Mouse (Mus musculus): ENCODE data around the gene Gm5127. TPM values are rescaled to one million over a fixed set of nuclear protein-coding genes. Genes with fewer than 3 reads are reported as not detected.

Gm5127 gene
- polyA plus RNA-seq, 1 experiment from 2014 or later = 0.41 TPM

DNA sequence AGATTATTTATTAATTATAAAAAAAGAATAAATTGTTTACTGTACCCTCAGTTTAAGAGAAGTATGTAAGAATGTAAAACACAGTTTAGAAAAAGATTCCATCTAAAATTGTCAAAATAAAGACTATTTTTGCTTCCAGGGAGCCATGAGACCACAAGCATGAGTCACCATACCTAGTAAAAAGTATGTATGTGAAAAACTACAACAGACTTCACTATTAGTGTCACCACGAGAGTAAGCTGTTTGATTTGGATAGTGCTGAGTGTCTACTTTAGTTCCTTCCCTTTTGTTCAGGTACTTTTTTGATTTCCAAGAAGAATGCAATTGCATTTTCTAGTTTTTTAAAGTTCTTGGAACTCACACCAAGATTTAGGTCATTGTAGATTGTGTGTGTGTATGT is 39.5 kb downstream of the Gm5127 start:
- H3K4me2 ChIP-seq (replicated peaks) = no peak overlapping the region
- ATAC-seq (ENCODE audit: low FRiP score) (no peak), DNase-seq (ENCODE audit: low spot score) (no peak)
- no peak overlapping the region for H3K27ac ChIP-seq
- H3K27me3 ChIP-seq (ENCODE audit: control insufficient read depth, insufficient read depth, low read length) = peaks cover 3% of the 10 kb centered on the region; the same call in 1 of the 2 replicates
- no peaks in the 10 kb centered on the region for H3K4me1 ChIP-seq (replicated peaks; ENCODE audit: control insufficient read depth, insufficient read depth, low read length)
- H3K9ac ChIP-seq = no peak overlapping the region
- H3K4me3 ChIP-seq (replicated peaks; ENCODE audit: low read length) = no peak overlapping the region
- WGBS = 74% methylated on average over 1 of the region's 1 CpGs
- H3K36me3 ChIP-seq (replicated peaks; ENCODE audit: control insufficient read depth, insufficient read depth) = no peaks in the 10 kb centered on the region
- H3K9me3 ChIP-seq (ENCODE audit: control insufficient read depth, low read length) = no peaks in the 10 kb centered on the region

DNA sequence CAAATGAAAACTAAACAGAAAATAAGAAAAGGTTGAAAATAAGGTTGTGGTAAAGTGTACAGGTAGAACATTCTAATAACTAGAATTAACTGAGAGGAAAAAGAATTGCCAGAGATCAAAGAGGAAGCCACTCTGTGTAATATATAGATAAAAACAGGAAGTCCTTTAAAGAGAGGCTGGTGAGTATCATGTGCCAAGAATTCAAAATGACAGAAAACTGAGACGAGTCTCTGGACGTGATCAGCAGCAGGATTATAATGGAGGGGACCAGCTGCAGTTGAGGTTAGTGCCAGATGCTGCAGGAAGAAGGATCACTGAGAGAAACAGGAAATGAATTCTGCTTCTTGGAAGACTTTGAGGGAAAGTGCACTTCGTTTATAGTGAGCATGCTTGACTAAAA is 40.7 kb downstream of the Gm5127 start:
- no peak overlapping the region for H3K4me2 ChIP-seq (replicated peaks)
- no peaks in the 10 kb centered on the region for H3K36me3 ChIP-seq (replicated peaks; ENCODE audit: control insufficient read depth, insufficient read depth)
- no peaks in the 10 kb centered on the region for H3K4me1 ChIP-seq (replicated peaks; ENCODE audit: control insufficient read depth, insufficient read depth, low read length)
- H3K27me3 ChIP-seq (ENCODE audit: control insufficient read depth, insufficient read depth, low read length) = peaks cover 3% of the 10 kb centered on the region; the same call in 1 of the 2 replicates
- WGBS = 72% methylated on average over 3 of the region's 3 CpGs
- no peak for DNase-seq (ENCODE audit: low spot score)
- no peak overlapping the region for H3K27ac ChIP-seq
- ATAC-seq (ENCODE audit: low FRiP score) = no peak
- H3K4me3 ChIP-seq (replicated peaks; ENCODE audit: low read length) = no peak overlapping the region
- no peak overlapping the region for H3K9ac ChIP-seq
- no peaks in the 10 kb centered on the region for H3K9me3 ChIP-seq (ENCODE audit: control insufficient read depth, low read length)

DNA sequence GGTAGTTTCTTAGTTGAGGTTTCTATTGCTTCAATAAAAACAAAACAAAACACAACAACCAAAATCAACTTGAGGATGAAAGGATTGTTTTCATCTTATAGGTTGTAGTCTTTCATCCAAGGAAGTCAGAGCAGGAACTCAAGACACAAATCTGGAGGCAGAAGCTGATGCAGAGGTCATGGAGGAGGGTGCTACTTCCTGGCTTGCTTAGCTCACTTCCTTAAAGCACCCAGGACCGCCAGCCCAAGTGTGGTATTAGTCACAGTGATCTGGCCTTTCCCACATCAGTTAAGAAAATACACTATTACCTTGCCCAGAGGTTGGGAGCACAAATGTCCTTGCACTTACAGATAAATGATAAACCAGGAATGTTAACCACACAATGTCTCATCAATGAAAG is 45.5 kb downstream of the Gm5127 start:
- Histone ChIP-seq H3K36me3 (replicated peaks; ENCODE audit: control insufficient read depth, insufficient read depth) (no peaks in the 10 kb centered on the region), H3K4me2 (replicated peaks) (no peak overlapping the region), H3K4me3 (replicated peaks; ENCODE audit: low read length) (no peak overlapping the region), H3K9ac (no peak overlapping the region), H3K4me1 (replicated peaks; ENCODE audit: control insufficient read depth, insufficient read depth, low read length) (no peaks in the 10 kb centered on the region), H3K9me3 (ENCODE audit: control insufficient read depth, low read length) (no peaks in the 10 kb centered on the region), H3K27me3 (ENCODE audit: control insufficient read depth, insufficient read depth, low read length) (peaks cover 3% of the 10 kb centered on the region; the same call in 1 of the 2 replicates), H3K27ac (no peak overlapping the region)
- no peak for ATAC-seq (ENCODE audit: low FRiP score)
- DNase-seq (ENCODE audit: low spot score) = no peak
- WGBS = 60% methylated on average over 1 of the region's 1 CpGs

DNA sequence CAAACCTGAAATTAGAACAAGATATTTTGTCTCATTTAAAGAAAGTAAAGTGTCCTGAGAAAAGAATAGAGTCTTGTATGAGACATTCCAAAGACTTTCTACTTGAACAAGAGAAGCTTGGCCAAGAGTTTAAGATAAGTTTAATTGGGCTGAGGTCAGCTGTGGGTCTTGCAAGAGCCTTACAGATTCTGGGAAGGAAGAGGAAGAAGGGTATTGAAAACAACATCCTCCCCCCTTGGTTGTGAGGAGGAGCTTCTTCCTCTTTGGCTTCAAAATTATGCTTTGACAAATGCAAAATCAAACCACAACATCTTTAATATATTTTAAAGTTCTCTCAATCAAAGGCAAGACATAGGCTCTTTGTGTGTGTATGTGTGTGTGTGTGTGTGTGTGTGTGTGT is 50.6 kb downstream of the Gm5127 start:
- DNase-seq (ENCODE audit: low spot score) (no peak), ATAC-seq (ENCODE audit: low FRiP score) (no peak)
- Histone ChIP-seq H3K4me1 (replicated peaks; ENCODE audit: control insufficient read depth, insufficient read depth, low read length) (no peaks in the 10 kb centered on the region), H3K27me3 (ENCODE audit: control insufficient read depth, insufficient read depth, low read length) (no peaks in the 10 kb centered on the region; the same call in 1 of the 2 replicates), H3K4me3 (replicated peaks; ENCODE audit: low read length) (no peak overlapping the region), H3K9ac (no peak overlapping the region), H3K36me3 (replicated peaks; ENCODE audit: control insufficient read depth, insufficient read depth) (no peaks in the 10 kb centered on the region), H3K4me2 (replicated peaks) (no peak overlapping the region), H3K27ac (no peak overlapping the region), H3K9me3 (ENCODE audit: control insufficient read depth, low read length) (no peaks in the 10 kb centered on the region)

DNA sequence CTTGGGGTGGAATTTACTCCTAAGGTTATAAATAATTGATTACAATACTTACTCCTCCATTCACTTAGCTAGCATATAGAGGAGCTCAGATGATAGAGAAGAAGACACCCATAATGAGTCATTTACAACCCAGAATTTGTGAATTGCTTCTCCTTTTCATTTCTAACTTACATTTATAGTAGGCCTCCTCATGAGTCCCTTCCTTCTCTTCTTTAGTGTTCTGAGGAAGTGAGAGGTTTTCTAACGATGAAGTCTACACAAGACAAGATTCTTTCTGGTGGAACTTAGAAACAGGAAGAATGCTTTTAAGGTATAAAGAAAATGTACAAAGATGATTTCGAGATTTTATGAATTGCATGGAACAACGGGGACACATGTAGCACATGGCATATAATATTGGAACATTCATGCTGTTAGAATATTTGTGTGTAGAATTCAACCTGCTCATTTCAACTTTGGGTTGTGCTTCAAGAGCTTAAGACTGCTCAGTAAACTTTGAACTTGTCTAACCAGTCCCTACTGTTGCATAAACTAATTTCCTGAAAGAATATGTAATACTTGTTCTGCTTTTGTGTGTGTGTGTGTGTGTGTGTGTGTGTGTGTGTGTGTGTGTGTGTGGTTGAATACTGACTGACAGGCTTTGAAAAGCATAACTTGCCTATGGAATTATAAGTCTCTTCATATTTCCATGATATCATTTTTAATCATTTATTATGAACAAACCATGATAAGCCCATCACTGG is 52.0 kb downstream of the Gm5127 start:
- Histone ChIP-seq H3K27ac (no peak overlapping the region), H3K9ac (no peak overlapping the region), H3K9me3 (ENCODE audit: control insufficient read depth, low read length) (no peaks in the 10 kb centered on the region), H3K27me3 (ENCODE audit: control insufficient read depth, insufficient read depth, low read length) (no peaks in the 10 kb centered on the region; the same call in 1 of the 2 replicates), H3K4me2 (replicated peaks) (no peak overlapping the region), H3K4me1 (replicated peaks; ENCODE audit: control insufficient read depth, insufficient read depth, low read length) (no peaks in the 10 kb centered on the region), H3K4me3 (replicated peaks; ENCODE audit: low read length) (no peak overlapping the region), H3K36me3 (replicated peaks; ENCODE audit: control insufficient read depth, insufficient read depth) (no peaks in the 10 kb centered on the region)
- no peak for ATAC-seq (ENCODE audit: low FRiP score)
- WGBS = 82% methylated on average over 3 of the region's 3 CpGs
- no peak for DNase-seq (ENCODE audit: low spot score)

DNA sequence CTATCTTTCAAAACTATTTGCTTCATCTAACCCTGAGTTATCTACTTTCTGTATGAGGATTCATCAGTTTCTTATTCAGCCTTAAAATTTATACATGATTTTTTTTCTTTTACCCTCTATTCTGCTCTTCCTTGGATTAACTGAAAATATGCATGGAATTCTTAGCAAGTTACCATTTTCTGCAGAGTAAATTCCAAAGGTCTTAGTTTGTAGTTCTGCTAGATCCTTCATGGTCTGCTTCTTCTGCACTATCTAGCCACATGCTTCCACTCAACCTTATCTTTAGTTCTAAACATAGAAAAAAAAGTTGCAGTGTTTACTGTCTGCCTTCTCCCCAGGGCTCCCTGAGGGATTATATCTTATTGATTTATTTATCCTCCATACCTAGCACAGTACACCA is 79.1 kb downstream of the Gm5127 start:
- Histone ChIP-seq H3K27ac (no peak overlapping the region), H3K9ac (no peak overlapping the region), H3K9me3 (ENCODE audit: control insufficient read depth, low read length) (no peaks in the 10 kb centered on the region), H3K36me3 (replicated peaks; ENCODE audit: control insufficient read depth, insufficient read depth) (no peaks in the 10 kb centered on the region), H3K4me2 (replicated peaks) (no peak overlapping the region), H3K4me3 (replicated peaks; ENCODE audit: low read length) (no peak overlapping the region), H3K4me1 (replicated peaks; ENCODE audit: control insufficient read depth, insufficient read depth, low read length) (no peaks in the 10 kb centered on the region), H3K27me3 (ENCODE audit: control insufficient read depth, insufficient read depth, low read length) (no peaks in the 10 kb centered on the region)
- no peak for DNase-seq (ENCODE audit: low spot score)
- no peak for ATAC-seq (ENCODE audit: low FRiP score)

DNA sequence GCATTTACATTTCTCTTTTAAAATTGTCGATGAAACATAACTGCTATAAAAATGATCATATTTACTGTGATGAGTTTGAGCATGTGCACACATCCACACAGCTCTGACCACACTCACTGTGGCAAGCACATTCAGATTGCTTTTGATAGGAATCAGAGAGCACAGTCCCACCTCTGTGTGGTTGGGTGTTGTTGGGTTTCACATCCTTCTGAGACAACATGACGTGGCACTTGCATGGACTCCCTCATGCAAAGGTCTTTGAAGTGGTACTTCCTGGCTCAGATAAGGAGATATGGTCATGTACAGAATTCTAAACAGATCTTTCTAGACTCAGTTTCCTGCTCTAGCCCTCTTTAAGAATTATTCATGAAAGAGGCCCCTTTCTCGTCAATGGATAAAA is 121.6 kb downstream of the Gm5127 start:
- no peaks in the 10 kb centered on the region for H3K27me3 ChIP-seq (ENCODE audit: control insufficient read depth, insufficient read depth, low read length)
- H3K4me3 ChIP-seq (replicated peaks; ENCODE audit: low read length) = no peak overlapping the region
- H3K4me2 ChIP-seq (replicated peaks) = no peak overlapping the region
- DNase-seq (ENCODE audit: low spot score) (no peak), ATAC-seq (ENCODE audit: low FRiP score) (no peak)
- H3K27ac ChIP-seq = no peak overlapping the region
- WGBS = 90% methylated on average over 3 of the region's 3 CpGs
- no peaks in the 10 kb centered on the region for H3K36me3 ChIP-seq (replicated peaks; ENCODE audit: control insufficient read depth, insufficient read depth)
- no peaks in the 10 kb centered on the region for H3K9me3 ChIP-seq (ENCODE audit: control insufficient read depth, low read length)
- no peaks in the 10 kb centered on the region for H3K4me1 ChIP-seq (replicated peaks; ENCODE audit: control insufficient read depth, insufficient read depth, low read length)
- H3K9ac ChIP-seq = no peak overlapping the region

DNA sequence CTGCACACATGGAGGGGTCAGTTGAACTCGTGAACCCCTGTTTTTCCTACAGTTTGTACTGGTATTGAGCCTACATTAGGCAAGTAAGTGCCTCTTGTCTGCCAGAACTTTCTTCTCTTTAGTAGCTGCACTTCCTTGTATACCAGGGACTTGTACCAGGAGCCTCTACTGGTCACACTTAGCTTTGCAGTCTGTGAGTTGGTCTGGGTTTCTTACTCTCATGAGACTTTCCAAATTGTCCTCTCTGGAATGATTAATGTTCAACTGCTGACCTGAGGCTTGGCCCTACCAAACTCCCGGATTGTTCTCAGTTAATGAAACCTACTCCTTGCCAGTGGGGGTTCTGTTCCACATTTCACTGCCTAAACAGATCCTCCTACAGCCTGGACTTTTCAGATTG is 134.2 kb downstream of the Gm5127 start:
- H3K9ac ChIP-seq = no peak overlapping the region
- no peaks in the 10 kb centered on the region for H3K36me3 ChIP-seq (replicated peaks; ENCODE audit: control insufficient read depth, insufficient read depth)
- no peaks in the 10 kb centered on the region for H3K4me1 ChIP-seq (replicated peaks; ENCODE audit: control insufficient read depth, insufficient read depth, low read length)
- ATAC-seq (ENCODE audit: low FRiP score) (no peak), DNase-seq (ENCODE audit: low spot score) (no peak)
- no peaks in the 10 kb centered on the region for H3K27me3 ChIP-seq (ENCODE audit: control insufficient read depth, insufficient read depth, low read length)
- H3K9me3 ChIP-seq (ENCODE audit: control insufficient read depth, low read length) = no peaks in the 10 kb centered on the region
- WGBS = 24% methylated on average over 2 of the region's 2 CpGs
- no peak overlapping the region for H3K27ac ChIP-seq
- no peak overlapping the region for H3K4me2 ChIP-seq (replicated peaks)
- no peak overlapping the region for H3K4me3 ChIP-seq (replicated peaks; ENCODE audit: low read length)

DNA sequence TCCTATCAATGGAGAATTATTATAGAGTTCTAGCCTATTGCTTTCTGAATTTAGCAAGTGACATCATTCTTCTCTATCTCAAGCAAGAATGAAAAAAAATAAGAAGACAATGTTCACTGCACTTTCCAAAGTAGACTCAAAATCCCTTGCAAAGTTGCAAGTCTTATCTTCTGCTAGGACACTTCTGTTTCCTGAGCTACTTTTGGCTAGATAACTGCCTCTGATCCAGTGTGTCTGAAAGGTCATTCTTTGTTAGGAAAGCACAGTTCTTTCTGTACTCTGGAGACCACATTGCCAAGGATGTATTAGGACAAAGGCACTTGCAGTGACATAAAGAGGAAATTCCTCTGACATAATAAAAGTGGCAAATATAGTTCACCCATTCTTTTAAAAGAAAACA is 159.3 kb downstream of the Gm5127 start:
- Histone ChIP-seq H3K4me2 (replicated peaks) (no peak overlapping the region), H3K9ac (no peak overlapping the region), H3K4me1 (replicated peaks; ENCODE audit: control insufficient read depth, insufficient read depth, low read length) (no peaks in the 10 kb centered on the region), H3K9me3 (ENCODE audit: control insufficient read depth, low read length) (no peaks in the 10 kb centered on the region), H3K36me3 (replicated peaks; ENCODE audit: control insufficient read depth, insufficient read depth) (no peaks in the 10 kb centered on the region), H3K4me3 (replicated peaks; ENCODE audit: low read length) (no peak overlapping the region), H3K27me3 (ENCODE audit: control insufficient read depth, insufficient read depth, low read length) (no peaks in the 10 kb centered on the region), H3K27ac (no peak overlapping the region)
- no peak for DNase-seq (ENCODE audit: low spot score)
- ATAC-seq (ENCODE audit: low FRiP score) = no peak

DNA sequence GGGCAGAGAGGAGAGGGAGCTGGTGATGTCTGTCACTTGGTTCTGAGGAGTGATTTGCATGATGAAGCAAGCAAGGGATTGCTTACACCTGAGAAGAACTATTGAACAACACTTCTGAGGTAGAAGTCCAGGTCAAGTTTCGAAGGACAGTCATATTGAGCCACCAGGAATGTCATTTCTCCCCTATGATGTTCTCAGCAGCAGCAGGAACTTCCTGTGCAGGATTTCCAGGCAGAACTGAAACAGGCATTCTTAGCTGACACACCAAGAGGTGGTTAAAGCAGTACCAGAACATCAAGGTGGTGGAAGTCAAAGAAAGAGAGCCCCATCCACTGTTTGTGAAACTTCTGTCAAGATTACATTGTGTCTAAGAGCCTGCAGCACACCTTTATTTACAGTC is 172.3 kb downstream of the Gm5127 start:
- DNase-seq (ENCODE audit: low spot score) (no peak), ATAC-seq (ENCODE audit: low FRiP score) (no peak)
- Histone ChIP-seq H3K27me3 (ENCODE audit: control insufficient read depth, insufficient read depth, low read length) (no peaks in the 10 kb centered on the region), H3K9ac (no peak overlapping the region), H3K4me3 (replicated peaks; ENCODE audit: low read length) (no peak overlapping the region), H3K36me3 (replicated peaks; ENCODE audit: control insufficient read depth, insufficient read depth) (no peaks in the 10 kb centered on the region), H3K27ac (no peak overlapping the region), H3K4me1 (replicated peaks; ENCODE audit: control insufficient read depth, insufficient read depth, low read length) (no peaks in the 10 kb centered on the region), H3K4me2 (replicated peaks) (no peak overlapping the region), H3K9me3 (ENCODE audit: control insufficient read depth, low read length) (no peaks in the 10 kb centered on the region)
- WGBS = 71% methylated on average over 1 of the region's 1 CpGs

Measured in hindbrain, embryonic 14.5 days (tissue).